Mouse (Mus musculus) Patski (cell line): ENCODE measurements at regions not wholly inside any gene's neighbourhood (a gene's known extent, or its start where the extent isn't known, plus 50 kb on each side); places are given as distances from the start of the nearest gene placed in this dataset.
A peak's percentile ranks its signal among the peaks of the same experiment; 100 is the strongest.

Experiments used
- ATAC-seq: fragments of 100-300 bp; one replicate; pipeline ENCODE4 v1.8.0; 2021
- CTCF ChIA-PET: fragments of 350-600 bp; sonication (Branson Sonifier 250); formaldehyde crosslinking; loops from one replicate; lab custom pipeline; 2022; ENCODE audit warnings: inconsistent platforms; lab: Charles Lee
- POLR2A ChIA-PET: fragments of 350-600 bp; sonication (Branson Sonifier 250); formaldehyde crosslinking; loops from one replicate; lab custom pipeline; 2022; ENCODE audit warnings: antibody characterized with exemption, inconsistent platforms; lab: Charles Lee
- DNase-seq: peaks from one replicate; pipeline ENCODE4 v3.0.0-alpha.2; 2011; ENCODE audit warnings: low read depth, low spot score
- H3K27me3 ChIP-seq: fragments of 371-371 bp; one replicate; pipeline ENCODE4 v1.5.1; 2021
- CTCF ChIP-seq: fragments of 100-300 bp; IDR thresholded peaks from one replicate; pipeline ENCODE4 v1.5.1; 2021
- in situ Hi-C: fragments of 300-500 bp; cut with MboI; formaldehyde crosslinking; loops from 3 replicates; pipeline ENCODE4 v1.11.1; 2018; ENCODE audit warnings: low pct_unique_long_range_greater_than_20kb, mixed read lengths

DNA sequence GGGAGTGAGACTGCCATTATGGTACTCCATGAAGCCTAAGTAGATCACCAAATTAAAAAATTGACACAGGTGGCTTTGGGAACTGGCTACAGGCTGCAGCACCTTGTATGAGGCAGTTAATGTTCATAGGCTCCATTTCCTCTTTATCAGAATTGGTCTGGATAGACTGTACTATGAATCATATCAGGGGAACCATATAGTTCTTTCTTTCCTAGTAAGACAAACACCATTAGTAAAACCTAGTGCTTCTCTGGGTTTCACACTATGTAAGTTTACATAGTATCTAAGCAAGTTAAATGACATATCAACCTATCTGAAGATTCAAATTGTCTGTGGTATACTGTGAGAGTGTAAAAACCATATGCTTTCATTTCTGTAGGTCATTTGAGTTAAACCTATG is 145.0 kb downstream of the Ahr start:
- POLR2A ChIA-PET, result no interaction called here
- in situ Hi-C loops, result no loop called here
- H3K27me3 ChIP-seq, result no peaks in the 10 kb centered on the region
- TF ChIP-seq CTCF, result no peak
- ATAC-seq, result no peak
- no peak for DNase-seq
- CTCF ChIA-PET, result no interaction called here

DNA sequence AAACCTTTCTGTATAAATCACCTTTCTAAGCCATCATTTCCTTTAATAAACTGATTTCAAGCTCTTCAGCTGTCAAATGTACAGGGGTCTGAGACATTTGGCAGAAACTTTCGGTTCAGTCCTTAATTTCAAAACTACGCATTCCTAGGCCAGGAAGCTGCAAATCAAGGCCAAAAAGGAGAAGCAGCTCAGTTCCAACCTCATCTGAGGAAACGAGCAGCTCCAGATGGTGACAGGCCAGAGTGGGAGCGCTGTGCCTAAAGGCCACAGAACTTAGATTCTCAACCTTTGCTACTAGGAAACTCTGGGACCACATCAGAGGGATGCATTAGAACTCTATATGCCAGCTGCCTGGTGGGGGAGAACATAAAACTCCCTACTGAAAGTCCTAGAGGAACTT is 150.6 kb downstream of the Ahr start:
- H3K27me3 ChIP-seq, result no peaks in the 10 kb centered on the region
- DNase-seq (no peak), ATAC-seq (no peak)
- POLR2A ChIA-PET, result no interaction called here
- in situ Hi-C loops, result no loop called here
- CTCF ChIA-PET, result no interaction called here
- no peak for TF ChIP-seq CTCF

DNA sequence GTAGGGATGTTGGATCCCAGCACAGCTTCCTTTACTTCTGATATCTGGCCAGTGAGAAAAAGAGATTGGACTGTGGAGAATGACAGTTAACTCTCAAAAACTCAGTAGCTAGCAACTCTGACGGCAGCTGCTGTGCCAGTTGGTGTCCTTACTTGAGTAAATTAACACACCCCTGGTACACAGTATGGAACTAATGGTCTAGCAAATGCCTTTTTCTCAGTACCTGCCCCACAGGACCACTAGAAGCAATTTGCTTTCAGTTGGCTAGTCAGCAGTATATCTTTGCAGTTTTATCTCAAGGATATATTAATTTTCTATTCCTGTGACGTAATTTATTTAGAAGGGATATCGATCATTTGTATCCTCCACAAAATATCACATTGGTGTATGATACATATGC is 157.6 kb downstream of the Ahr start:
- in situ Hi-C loops, result no loop called here

DNA sequence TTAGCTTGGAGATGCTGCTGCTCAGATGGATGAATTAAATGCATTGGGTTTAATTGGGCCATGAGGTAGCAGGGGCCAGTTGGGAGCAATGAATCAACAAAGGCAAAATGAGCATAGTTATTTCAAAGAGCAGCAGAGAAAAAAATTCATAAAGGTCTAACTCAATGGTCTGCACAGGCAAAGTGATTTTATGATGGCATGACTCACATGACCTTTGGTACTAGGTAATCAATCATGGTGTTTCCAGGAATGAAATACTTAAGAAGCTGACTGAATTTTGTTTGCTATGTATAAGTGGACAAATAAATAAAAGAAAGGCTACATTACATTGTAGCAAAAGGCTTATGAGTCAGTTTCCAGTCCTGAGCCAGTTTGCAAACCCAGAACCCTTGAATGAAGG is 158.5 kb downstream of the Ahr start:
- CTCF ChIA-PET, result no interaction called here
- H3K27me3 ChIP-seq, result no peaks in the 10 kb centered on the region
- DNase-seq (no peak), ATAC-seq (no peak)
- POLR2A ChIA-PET, result no interaction called here
- in situ Hi-C loops, result no loop called here
- TF ChIP-seq CTCF, result no peak

More for the DNA sequence above, 157.6 kb downstream of the Ahr start:
- no peak for TF ChIP-seq CTCF
- DNase-seq (no peak), ATAC-seq (no peak)
- CTCF ChIA-PET, result no interaction called here
- H3K27me3 ChIP-seq, result no peaks in the 10 kb centered on the region
- POLR2A ChIA-PET, result no interaction called here

DNA sequence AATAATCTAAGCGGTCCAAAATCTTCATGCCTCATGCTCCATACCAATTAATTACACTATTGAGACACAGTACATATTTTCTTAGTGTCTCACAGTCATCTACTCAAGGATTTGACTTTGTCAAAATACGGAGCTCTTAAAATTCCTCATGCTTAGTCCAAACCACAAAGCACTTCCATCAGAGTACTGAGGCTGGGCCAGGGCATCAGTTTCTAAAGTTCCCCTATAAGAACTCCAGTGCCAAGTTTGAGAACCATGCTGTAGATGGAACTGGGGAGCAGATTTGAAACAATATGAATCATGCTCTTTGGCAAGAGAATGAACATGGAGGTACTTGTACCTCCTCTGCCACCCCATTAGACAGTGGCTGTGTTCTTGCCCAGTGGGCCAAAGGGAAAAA is 176.9 kb downstream of the Ahr start:
- in situ Hi-C loops, result no loop called here

DNA sequence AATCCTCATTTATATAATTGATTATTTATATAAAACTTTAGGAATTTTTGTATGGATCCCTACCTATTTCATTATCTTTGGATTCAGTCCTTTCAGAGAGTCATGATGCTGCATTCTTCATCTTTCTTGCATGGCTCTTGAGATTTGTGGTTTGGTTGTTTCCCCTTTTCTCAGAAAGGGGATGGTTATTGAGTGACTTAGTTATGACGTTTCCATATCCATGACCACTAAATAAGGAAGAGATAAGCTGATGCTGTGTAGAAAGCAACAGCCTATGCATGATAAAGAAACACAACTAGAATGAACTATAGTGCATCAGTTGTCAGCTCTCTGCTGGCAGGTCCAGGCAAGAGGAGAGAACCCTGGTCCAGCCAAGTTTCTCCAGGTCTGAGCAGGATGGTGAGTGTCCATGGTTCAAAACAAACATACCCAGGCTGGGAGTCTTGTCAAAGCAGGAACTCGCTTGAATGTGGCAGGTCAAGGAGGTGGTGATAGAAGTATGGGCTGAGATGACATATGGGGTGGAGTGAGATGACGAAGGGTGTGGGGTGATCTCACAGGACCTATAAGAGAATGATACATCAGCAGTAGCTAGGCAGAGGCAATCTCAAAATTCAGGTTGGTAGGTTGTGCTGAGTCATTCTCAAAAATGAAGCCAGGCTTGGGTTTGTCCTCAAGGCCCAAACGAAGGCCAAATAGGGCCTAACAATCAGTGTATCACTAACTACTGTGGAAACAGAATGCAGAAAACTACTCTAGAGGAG is 196.5 kb downstream of the Ahr start:
- in situ Hi-C loops, result no loop called here
- DNase-seq (no peak), ATAC-seq (no peak)
- CTCF ChIA-PET, result no interaction called here
- no peaks in the 10 kb centered on the region for H3K27me3 ChIP-seq
- no peak for TF ChIP-seq CTCF
- POLR2A ChIA-PET, result no interaction called here

More for the DNA sequence above, 176.9 kb downstream of the Ahr start:
- ATAC-seq (peak; percentile 47), DNase-seq (no peak)
- no peaks in the 10 kb centered on the region for H3K27me3 ChIP-seq
- no peak for TF ChIP-seq CTCF
- ChIA-PET POLR2A (no interaction called here), CTCF (no interaction called here)

DNA sequence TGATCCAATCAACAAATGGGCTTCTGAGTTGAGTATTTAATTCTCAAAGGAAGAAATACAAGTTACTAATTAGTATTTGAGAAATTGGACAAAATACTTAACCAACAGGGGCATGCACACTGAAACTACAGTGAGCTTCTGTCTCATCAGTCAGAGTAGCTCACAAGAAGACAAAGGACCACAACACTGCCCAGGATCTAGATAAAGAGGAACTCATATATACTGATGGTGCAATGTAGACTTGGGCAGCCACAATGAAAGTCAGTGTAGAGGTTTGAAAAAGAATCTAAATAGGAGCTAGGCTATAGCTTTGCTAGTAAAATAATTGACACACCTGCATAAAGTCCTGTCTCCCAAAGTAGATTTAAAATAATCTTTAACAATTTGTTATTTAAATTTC is 198.5 kb downstream of the Ahr start:
- no peak for DNase-seq
- POLR2A ChIA-PET, result no interaction called here
- no peak for TF ChIP-seq CTCF
- no peaks in the 10 kb centered on the region for H3K27me3 ChIP-seq
- no peak for ATAC-seq
- in situ Hi-C loops, result no loop called here
- CTCF ChIA-PET, result interaction anchor here (1.0 kb wide), 1 partner anchor 20 kb away, joined by 3 read pairs; no protein-coding TSS in a partner anchor

DNA sequence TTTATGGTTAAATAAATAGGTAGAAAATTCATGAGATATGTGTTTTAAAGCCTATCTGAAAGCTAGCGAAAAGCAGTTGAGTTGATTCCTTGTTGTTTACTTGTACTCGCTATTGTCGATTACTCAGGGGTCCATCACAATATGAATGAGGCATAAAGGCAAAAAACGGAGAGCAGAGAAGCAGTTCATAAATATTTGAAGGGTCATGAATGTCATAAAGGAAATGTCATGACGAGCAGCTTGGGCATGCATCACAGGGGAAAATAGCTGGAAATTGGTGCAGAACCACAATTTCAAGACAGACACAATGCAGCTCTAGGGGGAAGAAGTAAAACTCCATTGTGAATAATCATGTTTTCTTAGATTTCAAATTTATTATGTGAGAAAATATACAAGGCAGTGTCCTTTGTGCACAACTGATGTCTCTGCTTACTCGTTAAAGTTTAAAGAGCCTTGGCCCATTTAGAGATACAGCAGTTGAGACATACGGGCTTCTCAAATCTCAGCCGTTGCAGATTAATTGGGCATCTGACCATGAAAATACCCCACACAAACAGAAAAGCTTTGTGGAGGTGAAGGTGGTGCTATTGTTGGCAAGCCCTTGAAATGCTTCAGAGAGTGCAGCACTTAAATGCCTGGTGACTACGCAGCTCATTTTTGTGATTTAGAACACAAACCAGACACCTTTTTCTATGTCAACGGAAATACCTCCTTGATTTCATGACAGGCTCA is 200.3 kb downstream of the Ahr start:
- no peak for ATAC-seq
- H3K27me3 ChIP-seq, result no peaks in the 10 kb centered on the region
- CTCF ChIA-PET, result interaction anchor here (1.0 kb wide), 1 partner anchor 9 kb away, joined by 3 read pairs; no protein-coding TSS in a partner anchor
- POLR2A ChIA-PET, result no interaction called here
- in situ Hi-C loops, result no loop called here
- TF ChIP-seq CTCF, result no peak
- DNase-seq, result no peak

DNA sequence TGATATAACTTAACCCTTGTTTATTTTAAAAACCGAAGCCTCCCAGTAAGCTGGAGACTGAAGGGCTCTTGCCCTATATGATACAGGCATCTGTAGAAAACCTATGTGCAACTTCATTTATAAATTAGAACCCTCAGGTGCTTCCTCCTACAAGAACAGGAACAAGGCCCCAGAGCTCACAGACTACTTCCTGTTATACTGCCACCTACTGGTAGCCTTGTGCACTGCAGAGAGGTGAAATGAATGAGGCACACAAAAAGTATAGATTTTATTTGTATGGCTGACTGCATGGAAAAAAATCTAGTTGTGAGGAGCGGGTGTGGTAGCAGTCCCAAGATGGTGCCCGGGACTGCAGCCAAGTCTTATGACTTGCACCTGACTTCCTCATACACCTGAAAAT is 203.5 kb downstream of the Ahr start:
- DNase-seq (no peak), ATAC-seq (no peak)
- POLR2A ChIA-PET, result no interaction called here
- CTCF ChIA-PET, result interaction anchor here (0.8 kb wide), 1 partner anchor 500 kb away, joined by 3 read pairs; no protein-coding TSS in a partner anchor
- in situ Hi-C loops, result no loop called here
- H3K27me3 ChIP-seq, result no peaks in the 10 kb centered on the region
- TF ChIP-seq CTCF, result peak; percentile 66

DNA sequence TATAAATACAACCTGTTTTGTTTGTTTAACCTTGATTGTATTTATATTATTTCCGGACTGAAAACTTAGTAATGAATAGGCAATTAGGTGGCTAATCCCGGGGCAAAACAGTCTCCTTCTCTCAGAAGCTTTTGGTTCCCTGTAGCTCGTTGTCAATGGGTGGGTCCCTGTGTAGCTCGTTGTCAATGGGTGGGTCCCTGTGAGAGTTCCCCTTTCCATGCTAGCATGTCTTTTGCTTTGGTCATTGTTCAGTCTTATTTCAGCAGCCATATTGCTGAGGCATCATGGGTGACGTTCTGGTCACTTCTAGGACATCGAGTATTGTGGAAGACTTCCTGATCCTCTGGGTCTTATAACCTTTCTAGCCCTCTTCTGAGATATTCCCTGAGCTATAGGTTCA is 205.1 kb downstream of the Ahr start:
- no peak for ATAC-seq
- no peaks in the 10 kb centered on the region for H3K27me3 ChIP-seq
- no peak for DNase-seq
- CTCF ChIA-PET, result interaction anchor here (0.8 to 1.1 kb wide), 2 partner anchors 12 to 29 kb away, joined by 3 to 4 read pairs; no protein-coding TSS in a partner anchor
- no peak for TF ChIP-seq CTCF
- POLR2A ChIA-PET, result no interaction called here
- in situ Hi-C loops, result no loop called here

DNA sequence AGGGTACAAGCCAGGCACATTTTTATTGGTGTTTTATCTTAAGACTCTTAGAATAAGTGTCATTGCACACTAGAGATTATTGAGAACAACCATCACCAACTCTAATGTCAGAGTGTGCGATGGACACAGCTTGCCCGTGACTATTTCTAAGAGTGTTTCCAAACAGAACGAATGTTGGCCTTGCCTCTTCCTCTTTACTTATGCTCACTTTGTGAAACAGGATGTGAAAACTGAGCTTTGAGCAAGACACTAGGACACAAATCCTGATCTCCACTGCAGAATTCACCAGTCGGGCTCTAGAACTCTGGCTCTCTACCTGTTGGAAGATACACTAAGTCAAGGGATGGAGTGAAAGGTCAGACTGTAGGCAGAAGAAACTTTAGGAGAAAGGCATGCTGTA is 215.3 kb downstream of the Ahr start:
- CTCF ChIA-PET, result no interaction called here
- DNase-seq (no peak), ATAC-seq (no peak)
- TF ChIP-seq CTCF, result no peak
- POLR2A ChIA-PET, result interaction anchor here (0.7 kb wide), 1 partner anchor 767 kb away, joined by 4 read pairs; no protein-coding TSS in a partner anchor
- in situ Hi-C loops, result no loop called here
- no peaks in the 10 kb centered on the region for H3K27me3 ChIP-seq
